Mouse (Mus musculus): ENCODE measurements around the gene Gfod1. TPM values are rescaled to one million over a fixed set of nuclear protein-coding genes. Genes with fewer than 3 reads are reported as not detected.
A peak's percentile ranks its signal among the peaks of the same experiment; 100 is the strongest.

Gene Gfod1
- total RNA-seq, 1 experiment, result 4.8 TPM

DNA sequence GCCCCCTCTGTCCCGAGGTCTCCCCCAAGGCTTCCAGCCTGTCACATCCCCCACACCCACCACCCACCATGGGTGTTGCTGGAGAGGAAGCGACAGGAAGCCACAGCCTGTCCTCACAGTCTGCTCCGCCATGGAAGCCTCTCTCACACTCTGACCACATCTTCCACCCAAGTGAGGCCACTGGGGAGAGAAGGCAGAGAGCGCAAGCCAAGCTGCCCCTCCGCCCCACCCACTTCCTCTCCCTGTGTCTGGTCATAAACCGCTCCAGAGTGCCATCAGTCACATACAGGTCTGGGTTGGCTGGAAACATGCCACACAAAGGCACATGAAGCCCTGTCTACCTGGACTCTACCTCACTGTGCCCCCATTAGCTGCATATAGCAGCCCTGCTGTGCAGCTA, 53.3 kb downstream of the Gfod1 start:
- H3K4me3 ChIP-seq (ENCODE audit: insufficient read depth in 1 of 2, low read depth in 1 of 2, low read length in 2 of 2, poor library complexity in 1 of 2, severe bottlenecking in 1 of 2), result peak overlapping the region in 1 of 2 experiments; percentile 34; a peak in 1 of 4 replicates
- no peak overlapping the region for H3K27ac ChIP-seq (ENCODE audit: insufficient read depth, low read depth, low read length, poor library complexity, severe bottlenecking)
- H3K4me1 ChIP-seq (ENCODE audit: control insufficient read depth in 2 of 2, insufficient read depth in 2 of 2, low read length in 2 of 2, poor library complexity in 1 of 2), result peaks cover 6 to 7% of the 10 kb centered on the region in 2 experiments
- no peak for DNase-seq (ENCODE audit: low read depth, low spot score)
- TF ChIP-seq CHD2 (IDR thresholded peaks at IDR 0.05; ENCODE audit: low read depth, low read length) (no peak), HCFC1 (IDR thresholded peaks at IDR 0.05; ENCODE audit: borderline replicate concordance, insufficient read depth, low read length) (no peak), MAFK (IDR thresholded peaks at IDR 0.05; ENCODE audit: insufficient read depth, low read depth, low read length) (no peak), ZNF384 (IDR thresholded peaks at IDR 0.05; ENCODE audit: low read depth, low read length) (no peak), ZC3H11A (IDR thresholded peaks at IDR 0.05; ENCODE audit: borderline replicate concordance, low read depth, low read length) (no peak)
- H3K36me3 ChIP-seq (ENCODE audit: control insufficient read depth, insufficient read depth, low read length, poor library complexity, severe bottlenecking), result no peaks in the 10 kb centered on the region
- H3K9me3 ChIP-seq (ENCODE audit: control insufficient read depth, insufficient read depth, low read depth, low read length), result no peaks in the 10 kb centered on the region
- in situ Hi-C loops (cut with MboI; ENCODE audit: low sequenced_read_pairs in 2 of 2, unreplicated experiment in 2 of 2), result no loop called here
- H3K9ac ChIP-seq (ENCODE audit: insufficient read depth, low read depth, low read length, poor library complexity, severe bottlenecking), result no peak overlapping the region

GRCm38 (mm10) chr13:43250106-43250505, 53.9 kb downstream of the Gfod1 start:
- H3K4me1 ChIP-seq (ENCODE audit: control insufficient read depth in 2 of 2, insufficient read depth in 2 of 2, low read length in 2 of 2, poor library complexity in 1 of 2), result peaks cover 6 to 7% of the 10 kb centered on the region in 2 experiments
- no peak for DNase-seq (ENCODE audit: low read depth, low spot score)
- H3K36me3 ChIP-seq (ENCODE audit: control insufficient read depth, insufficient read depth, low read length, poor library complexity, severe bottlenecking), result no peaks in the 10 kb centered on the region
- no peak overlapping the region for H3K4me3 ChIP-seq (ENCODE audit: insufficient read depth in 1 of 2, low read depth in 1 of 2, low read length in 2 of 2, poor library complexity in 1 of 2, severe bottlenecking in 1 of 2)
- no peak for TF ChIP-seq MAFK (IDR thresholded peaks at IDR 0.05; ENCODE audit: insufficient read depth, low read depth, low read length)
- no peak for TF ChIP-seq CHD2 (IDR thresholded peaks at IDR 0.05; ENCODE audit: low read depth, low read length)
- no peak for TF ChIP-seq ZC3H11A (IDR thresholded peaks at IDR 0.05; ENCODE audit: borderline replicate concordance, low read depth, low read length)
- TF ChIP-seq HCFC1 (IDR thresholded peaks at IDR 0.05; ENCODE audit: borderline replicate concordance, insufficient read depth, low read length), result no peak
- in situ Hi-C loops (cut with MboI; ENCODE audit: low sequenced_read_pairs in 2 of 2, unreplicated experiment in 2 of 2), result no loop called here
- no peaks in the 10 kb centered on the region for H3K9me3 ChIP-seq (ENCODE audit: control insufficient read depth, insufficient read depth, low read depth, low read length)
- no peak overlapping the region for H3K27ac ChIP-seq (ENCODE audit: insufficient read depth, low read depth, low read length, poor library complexity, severe bottlenecking)
- no peak overlapping the region for H3K9ac ChIP-seq (ENCODE audit: insufficient read depth, low read depth, low read length, poor library complexity, severe bottlenecking)

- no peaks in the 10 kb centered on the region for H3K36me3 ChIP-seq (ENCODE audit: control insufficient read depth, insufficient read depth, low read length, poor library complexity, severe bottlenecking)
- in situ Hi-C loops (cut with MboI; ENCODE audit: low sequenced_read_pairs in 2 of 2, unreplicated experiment in 2 of 2), result no loop called here
- no peak for TF ChIP-seq ZC3H11A (IDR thresholded peaks at IDR 0.05; ENCODE audit: borderline replicate concordance, low read depth, low read length)
- TF ChIP-seq ZNF384 (IDR thresholded peaks at IDR 0.05; ENCODE audit: low read depth, low read length), result no peak
- no peak for TF ChIP-seq CHD2 (IDR thresholded peaks at IDR 0.05; ENCODE audit: low read depth, low read length)
- TF ChIP-seq HCFC1 (IDR thresholded peaks at IDR 0.05; ENCODE audit: borderline replicate concordance, insufficient read depth, low read length), result no peak
- TF ChIP-seq MAFK (IDR thresholded peaks at IDR 0.05; ENCODE audit: insufficient read depth, low read depth, low read length), result no peak
- DNase-seq (ENCODE audit: low read depth, low spot score), result no peak
- no peak overlapping the region for H3K9ac ChIP-seq (ENCODE audit: insufficient read depth, low read depth, low read length, poor library complexity, severe bottlenecking)
- H3K27ac ChIP-seq (ENCODE audit: insufficient read depth, low read depth, low read length, poor library complexity, severe bottlenecking), result no peak overlapping the region
- H3K4me3 ChIP-seq (ENCODE audit: insufficient read depth in 1 of 2, low read depth in 1 of 2, low read length in 2 of 2, poor library complexity in 1 of 2, severe bottlenecking in 1 of 2), result no peak overlapping the region
- H3K4me1 ChIP-seq (ENCODE audit: control insufficient read depth in 2 of 2, insufficient read depth in 2 of 2, low read length in 2 of 2, poor library complexity in 1 of 2), result peaks cover 2 to 5% of the 10 kb centered on the region in 2 experiments; a peak in 1 of 4 replicates
- H3K9me3 ChIP-seq (ENCODE audit: control insufficient read depth, insufficient read depth, low read depth, low read length), result no peaks in the 10 kb centered on the region
Measured at GRCm38 (mm10) chr13:43248381-43248780, 55.6 kb downstream of the Gfod1 start.

- no peak overlapping the region for H3K4me3 ChIP-seq (ENCODE audit: insufficient read depth in 1 of 2, low read depth in 1 of 2, low read length in 2 of 2, poor library complexity in 1 of 2, severe bottlenecking in 1 of 2)
- peaks cover 4 to 8% of the 10 kb centered on the region in 2 experiments; a peak in 1 of 4 replicates for H3K4me1 ChIP-seq (ENCODE audit: control insufficient read depth in 2 of 2, insufficient read depth in 2 of 2, low read length in 2 of 2, poor library complexity in 1 of 2)
- in situ Hi-C loops (cut with MboI; ENCODE audit: low sequenced_read_pairs in 2 of 2, unreplicated experiment in 2 of 2), result no loop called here
Measured at GRCm38 (mm10) chr13:43246876-43247275, 57.1 kb downstream of the Gfod1 start.

More at GRCm38 (mm10) chr13:43246876-43247275, 57.1 kb downstream of the Gfod1 start:
- TF ChIP-seq ZNF384 (IDR thresholded peaks at IDR 0.05; ENCODE audit: low read depth, low read length) (no peak), MAFK (IDR thresholded peaks at IDR 0.05; ENCODE audit: insufficient read depth, low read depth, low read length) (no peak), CHD2 (IDR thresholded peaks at IDR 0.05; ENCODE audit: low read depth, low read length) (no peak), HCFC1 (IDR thresholded peaks at IDR 0.05; ENCODE audit: borderline replicate concordance, insufficient read depth, low read length) (no peak), ZC3H11A (IDR thresholded peaks at IDR 0.05; ENCODE audit: borderline replicate concordance, low read depth, low read length) (no peak)
- no peak for DNase-seq (ENCODE audit: low read depth, low spot score)
- H3K27ac ChIP-seq (ENCODE audit: insufficient read depth, low read depth, low read length, poor library complexity, severe bottlenecking), result no peak overlapping the region; the same call in 1 of the 2 replicates
- no peak overlapping the region for H3K9ac ChIP-seq (ENCODE audit: insufficient read depth, low read depth, low read length, poor library complexity, severe bottlenecking)
- no peaks in the 10 kb centered on the region for H3K36me3 ChIP-seq (ENCODE audit: control insufficient read depth, insufficient read depth, low read length, poor library complexity, severe bottlenecking)
- no peaks in the 10 kb centered on the region for H3K9me3 ChIP-seq (ENCODE audit: control insufficient read depth, insufficient read depth, low read depth, low read length)

Measured in ES-E14 (cell line).